Mouse (Mus musculus) ES-E14 (cell line): ENCODE results near the gene Twnk.

Experiments
- CHD2 ChIP-seq: IDR thresholded peaks from 2 replicates; pipeline ENCODE4 v1.6.1; 2014; ENCODE audit warnings: mild to moderate bottlenecking, low read depth, low read length, inconsistent platforms
- HCFC1 ChIP-seq: IDR thresholded peaks from 2 replicates; pipeline ENCODE4 v1.6.1; 2012; ENCODE audit warnings: low read length, inconsistent platforms, borderline replicate concordance; ENCODE audit not compliant: insufficient read depth
- MAFK ChIP-seq: IDR thresholded peaks from 2 replicates; pipeline ENCODE4 v1.6.1; 2014; ENCODE audit warnings: mild to moderate bottlenecking, low read depth, low read length, inconsistent platforms; ENCODE audit not compliant: insufficient read depth
- ZNF384 ChIP-seq: IDR thresholded peaks from 2 replicates; pipeline ENCODE4 v1.6.1; 2012; ENCODE audit warnings: low read depth, low read length, inconsistent platforms

- TF ChIP-seq HCFC1 (no peak), MAFK (no peak), CHD2 (no peak), ZNF384 (peak; percentile 67)
Observed at GRCm38 (mm10) chr19:45003740-45004516, 1.5 kb upstream of the Twnk start.
